Mouse (Mus musculus) c-Kit-positive CD71-positive TER-119-positive erythroid progenitor cells, embryonic 14.5 days (primary cell): Measurements from ENCODE around the gene Pkm.

ENCODE experiments used
- DNase-seq: peaks from one replicate; pipeline ENCODE4 v3.0.0-alpha.2; 2013; ENCODE audit warnings: low spot score

Pkm gene

DNA sequence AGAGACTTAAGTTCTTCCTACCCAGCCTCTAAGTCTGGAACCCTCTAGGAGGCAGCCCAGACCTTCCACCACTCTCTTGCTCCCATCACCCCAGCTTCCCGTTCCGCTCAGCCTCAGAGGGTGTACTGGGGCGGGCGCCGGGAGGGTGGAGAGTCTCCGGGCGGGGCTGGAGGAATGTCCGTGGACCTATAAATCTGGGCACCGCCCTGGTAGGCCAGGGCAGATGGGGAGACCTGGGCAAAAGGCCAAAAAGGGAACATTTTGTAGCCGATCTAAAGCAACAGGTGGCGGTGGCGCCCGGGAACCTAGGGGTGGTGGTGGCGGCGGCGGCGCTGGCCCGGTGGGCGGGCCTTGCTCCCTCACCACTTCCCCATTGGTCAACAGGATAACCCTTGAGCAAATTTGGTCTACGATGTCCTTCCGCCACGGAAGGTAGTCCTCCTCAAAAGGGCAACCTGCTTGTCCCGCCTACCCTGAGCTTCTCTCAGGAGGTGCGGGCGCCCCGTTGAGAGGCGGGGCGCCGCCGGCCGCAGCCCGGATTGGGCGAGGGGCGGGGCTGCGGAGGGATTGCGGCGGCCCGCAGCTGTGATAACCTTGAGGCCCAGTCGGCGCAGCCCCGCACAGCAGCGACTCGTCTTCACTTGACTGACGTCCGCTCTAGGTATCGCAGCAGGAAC is at the start of gene Pkm:
Pkm (plus strand) TSS at position 411 of the 677 bp plus-strand sequence.
- peak; percentile 74 for DNase-seq

DNA sequence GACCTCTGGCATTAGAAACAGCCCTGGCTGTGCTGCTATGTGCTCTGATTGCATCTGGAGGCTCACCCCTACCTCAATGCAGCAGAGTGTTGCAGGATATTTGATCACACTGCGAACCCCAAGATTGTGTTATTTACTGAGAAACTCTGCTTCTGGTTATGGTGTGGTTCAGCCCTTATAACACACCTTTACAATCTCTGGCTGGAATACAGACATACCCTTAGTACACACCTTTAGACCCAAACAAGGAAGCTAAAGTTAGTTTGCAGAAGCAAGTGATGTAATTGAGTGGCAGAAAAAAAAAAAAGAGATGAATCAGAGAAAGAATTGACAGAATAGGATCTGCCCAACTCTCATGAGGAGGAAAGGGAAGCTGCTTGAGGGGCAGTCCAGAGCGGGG is 45.2 kb upstream of the Pkm start:
- DNase-seq, result no peak

DNA sequence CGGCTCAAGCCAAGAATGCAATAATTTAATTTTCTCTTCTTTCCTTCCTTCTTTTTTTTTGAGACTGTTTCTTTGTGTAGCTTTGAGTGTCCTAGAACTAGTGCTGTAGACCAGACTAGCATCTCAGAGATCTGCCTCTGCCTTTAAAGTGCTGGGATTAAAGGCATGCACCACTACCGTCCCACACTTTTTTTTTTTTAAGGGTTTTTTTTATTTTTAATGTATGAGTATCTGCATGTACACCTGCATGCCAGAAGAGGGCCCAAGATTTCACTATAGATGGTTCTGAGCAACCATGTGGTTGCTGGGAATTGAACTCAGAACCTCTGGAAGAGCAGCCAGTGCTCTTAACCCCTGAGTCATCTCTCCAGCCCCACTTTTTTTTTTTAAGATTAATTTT is 40.4 kb upstream of the Pkm start:
- no peak for DNase-seq

DNA sequence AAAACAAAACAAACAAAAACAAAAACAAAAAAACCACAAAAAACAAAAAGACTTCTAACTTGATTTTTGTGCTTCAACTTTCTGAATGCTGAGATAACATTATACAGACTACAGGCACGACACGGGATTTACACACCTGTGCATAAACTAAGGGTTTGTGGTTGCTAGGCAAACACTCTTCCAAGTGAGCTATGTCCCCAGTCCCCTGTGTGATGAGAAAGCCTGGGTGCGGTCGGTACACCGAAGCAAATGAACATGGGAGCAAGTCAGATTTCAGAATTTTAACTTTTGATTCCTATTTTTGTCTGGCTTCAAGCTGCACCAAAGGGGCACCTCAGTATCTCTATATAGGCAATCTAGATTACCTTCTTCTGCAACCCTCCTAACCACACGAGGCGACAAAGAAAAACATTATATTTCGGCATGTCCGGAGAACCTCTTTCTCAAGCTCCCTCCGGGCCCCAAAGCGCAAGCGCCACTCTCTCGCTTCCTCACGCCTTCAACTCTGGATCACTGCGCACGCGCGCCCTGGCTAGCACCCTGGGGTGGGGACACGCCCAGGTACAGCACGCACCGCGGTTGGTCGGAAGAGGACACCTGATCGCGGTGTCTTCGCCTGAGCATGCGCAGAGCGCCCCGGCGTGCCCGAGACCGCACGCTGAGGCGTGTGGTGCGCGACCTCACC is 39.4 kb upstream of the Pkm start, which contains the start of gene Parp6:
Parp6 (plus strand) TSS at position 663 of the 685 bp plus-strand sequence.
- peak; percentile 99 for DNase-seq

DNA sequence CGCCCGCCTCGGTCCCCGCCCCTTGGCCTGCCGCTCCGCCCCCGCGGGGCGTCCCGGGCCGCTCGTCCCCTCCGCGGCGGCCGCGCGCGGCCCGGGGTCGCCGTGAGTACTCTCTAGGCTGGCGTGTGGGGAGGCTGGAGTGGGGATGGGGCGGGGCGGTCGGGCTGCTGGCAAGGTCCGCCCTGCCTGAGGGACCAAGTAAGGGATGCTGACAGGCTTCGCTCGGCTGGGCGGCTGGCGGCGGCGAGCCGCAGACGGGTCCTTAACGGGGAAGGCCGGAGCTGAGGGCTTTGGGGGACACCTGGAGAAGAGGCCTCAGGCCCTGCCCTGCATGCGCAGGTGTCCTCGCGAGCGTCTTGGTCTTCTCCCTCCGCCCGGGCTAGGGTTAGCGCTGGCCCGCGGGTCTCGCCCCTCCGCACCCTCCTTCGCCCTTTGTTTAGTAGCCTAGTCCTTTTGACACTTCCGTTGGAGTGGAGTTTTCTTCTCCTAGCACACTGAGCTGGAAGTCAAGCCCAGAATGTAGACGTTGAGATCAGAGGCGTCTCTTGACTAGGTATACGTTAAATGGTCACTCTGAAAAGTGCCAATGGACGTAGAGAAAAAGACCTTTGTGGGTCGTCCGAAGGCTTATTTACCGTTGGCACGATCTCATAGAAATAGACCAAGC is 38.7 kb upstream of the Pkm start:
- peak; percentile 33 for DNase-seq

DNA sequence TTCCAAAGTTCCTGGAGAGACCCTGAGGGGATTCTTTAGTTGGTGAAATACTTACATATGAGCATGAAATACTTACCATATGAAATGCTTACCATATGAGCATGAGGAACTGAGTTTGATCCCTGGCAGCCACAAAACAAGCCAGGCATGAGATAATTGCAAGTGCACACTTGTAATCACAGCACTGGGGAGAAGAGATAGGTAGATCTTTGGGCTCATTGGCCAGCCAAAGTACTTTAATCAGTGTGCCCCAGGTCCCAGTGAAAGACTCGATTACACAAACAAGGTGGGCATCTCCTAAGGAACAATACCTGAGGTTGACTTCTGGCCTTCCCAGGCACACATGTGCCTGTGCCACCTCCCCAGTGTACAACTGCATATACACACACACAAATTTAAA is 17.8 kb upstream of the Pkm start:
- no peak for DNase-seq

DNA sequence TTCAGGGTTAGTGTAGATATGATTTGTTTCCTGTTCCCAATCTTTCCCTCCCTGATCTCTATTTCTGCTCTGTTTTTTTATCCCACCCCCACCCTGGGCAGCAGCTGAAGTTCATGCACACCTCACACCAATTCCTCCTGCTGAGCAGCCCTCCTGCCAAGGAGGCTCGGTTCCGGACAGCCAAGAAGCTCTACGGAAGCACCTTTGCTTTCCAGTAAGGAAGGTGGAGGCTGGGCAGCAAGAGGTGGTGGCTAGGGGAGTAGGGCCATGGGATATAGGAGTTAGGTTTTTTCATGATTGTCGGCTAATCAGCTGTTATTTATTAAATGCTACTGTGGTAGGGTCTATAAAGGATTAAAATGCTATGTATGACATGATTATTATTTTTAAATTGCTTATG is 16.2 kb upstream of the Pkm start:
- DNase-seq, result no peak

DNA sequence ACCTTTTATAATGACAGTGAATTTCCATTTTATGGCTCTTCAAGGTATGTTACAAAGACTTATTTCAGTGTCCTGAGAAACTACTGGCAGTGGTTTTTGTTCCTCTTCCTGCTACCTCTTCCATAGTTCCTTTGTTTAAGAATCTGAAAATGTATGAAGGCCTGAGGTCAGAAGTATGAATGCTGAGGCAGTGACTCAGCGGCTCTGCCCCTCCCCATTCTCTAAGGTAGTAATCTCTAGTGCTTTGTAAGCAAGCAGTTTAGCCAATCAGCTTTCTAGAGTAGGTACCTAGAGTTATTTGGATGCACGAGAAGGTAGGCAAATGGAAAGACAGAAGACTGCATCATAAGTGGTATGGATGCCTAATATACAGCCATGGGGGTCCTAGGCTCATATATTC is 14.8 kb upstream of the Pkm start:
- no peak for DNase-seq

DNA sequence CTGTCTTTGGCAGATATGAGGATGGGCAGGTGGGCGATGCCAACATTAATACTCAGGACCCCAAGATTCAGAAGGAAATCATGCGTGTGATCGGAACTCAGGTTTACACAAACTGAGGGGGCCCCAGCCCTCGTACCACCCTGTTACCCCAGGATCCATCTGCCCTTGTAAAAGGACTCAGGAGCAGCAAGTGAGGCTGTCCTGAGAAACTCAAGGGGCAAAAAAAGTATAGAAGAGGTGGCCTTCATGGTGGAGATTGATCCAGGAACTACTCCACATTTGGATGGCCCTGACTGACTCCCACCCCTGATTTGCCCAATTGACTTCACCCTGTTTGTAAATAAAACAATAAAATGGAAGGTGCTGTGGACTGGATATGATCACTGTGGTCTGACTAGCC is 6.3 kb upstream of the Pkm start:
- no peak for DNase-seq

DNA sequence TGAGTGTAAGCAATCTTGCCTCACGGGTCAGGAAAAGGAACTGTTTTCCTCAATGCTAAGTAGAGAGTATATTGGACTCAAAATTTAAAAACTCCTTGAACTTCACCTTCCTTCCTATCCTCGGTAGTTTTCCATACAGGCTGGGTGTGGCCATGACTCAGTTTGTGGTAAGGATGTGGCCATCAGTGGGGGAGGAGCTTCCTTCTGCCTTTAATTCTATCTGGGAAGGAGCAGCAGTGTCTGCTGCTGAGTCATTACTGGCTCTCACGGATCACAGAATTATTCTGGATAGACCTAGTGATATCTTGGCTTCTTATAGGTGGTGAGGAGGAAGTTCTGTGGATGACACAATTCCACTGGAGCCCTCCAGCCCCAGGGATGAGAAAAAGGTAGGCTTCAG is 2.8 kb upstream of the Pkm start:
- DNase-seq, result peak; percentile 51

DNA sequence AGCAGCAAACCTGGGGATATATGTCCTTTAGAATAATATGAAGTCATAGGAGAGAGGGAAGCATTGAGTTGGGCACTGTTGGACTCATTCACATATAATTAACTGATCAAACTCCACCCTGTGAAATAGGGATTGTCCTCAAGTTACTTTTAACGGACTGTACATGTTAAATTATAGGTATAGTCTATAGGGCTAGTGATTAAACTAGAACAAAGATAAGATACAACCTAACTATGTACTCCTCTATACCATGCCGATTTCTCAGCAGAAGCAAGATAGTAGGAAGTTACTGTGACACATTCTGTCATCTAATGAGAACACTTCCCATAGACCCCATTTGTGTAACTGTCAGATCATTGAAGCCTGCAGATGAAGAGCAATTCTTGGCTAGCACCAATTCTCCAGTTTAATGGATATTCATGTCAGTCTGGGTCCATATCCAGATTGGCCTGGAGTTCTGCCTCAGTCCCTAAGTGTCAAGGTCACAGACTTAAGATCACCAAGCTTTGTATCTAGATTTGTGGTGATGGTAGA is 1.7 kb upstream of the Pkm start:
- DNase-seq, result no peak

DNA sequence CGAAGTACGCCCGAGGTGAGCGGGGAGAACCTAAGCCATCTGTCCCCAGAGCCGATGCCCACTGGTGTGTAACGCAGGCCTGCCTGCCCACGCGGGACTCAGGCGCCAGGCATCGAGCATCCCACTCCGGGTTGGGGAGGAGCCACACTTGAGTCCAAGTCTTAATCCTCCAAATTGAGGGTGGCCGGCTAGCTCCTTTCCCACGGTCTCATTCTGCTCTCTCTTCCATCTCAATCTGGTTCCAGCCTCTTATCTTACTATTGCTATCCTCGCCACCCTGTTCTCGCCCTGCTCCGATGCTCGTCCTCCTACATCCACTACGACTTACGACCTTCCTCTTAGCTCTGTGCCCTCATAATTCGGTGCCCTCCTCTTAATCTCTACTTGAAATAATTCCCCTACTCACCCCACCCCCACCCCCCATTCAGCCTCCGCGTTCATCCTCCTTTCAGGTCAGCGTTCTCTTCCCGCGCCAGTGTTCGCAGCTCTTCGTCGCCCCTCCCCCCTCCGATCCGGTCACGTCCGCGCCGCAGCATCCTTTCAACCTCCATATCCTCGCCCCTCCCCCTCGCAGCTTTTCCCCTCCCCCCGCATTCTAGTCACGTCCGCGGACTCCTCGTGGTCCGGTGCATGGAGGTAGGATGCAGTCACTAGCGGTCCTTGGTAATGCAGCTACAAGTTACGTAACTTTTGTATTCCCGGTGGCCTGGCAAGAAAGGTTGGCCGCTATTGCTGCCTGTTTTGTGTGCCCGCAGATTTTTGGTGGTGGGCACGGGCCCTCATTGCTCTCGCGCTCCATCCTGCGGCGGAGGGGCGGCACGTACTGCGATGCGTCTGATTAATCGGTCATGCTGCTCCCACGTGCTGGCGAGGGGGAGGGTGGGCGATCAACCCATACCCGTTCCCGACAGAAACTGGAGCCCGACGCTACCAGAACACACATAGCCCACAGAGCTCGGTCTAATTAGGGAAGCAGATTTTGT is 758 bp downstream of the Pkm start:
- DNase-seq, result no peak

DNA sequence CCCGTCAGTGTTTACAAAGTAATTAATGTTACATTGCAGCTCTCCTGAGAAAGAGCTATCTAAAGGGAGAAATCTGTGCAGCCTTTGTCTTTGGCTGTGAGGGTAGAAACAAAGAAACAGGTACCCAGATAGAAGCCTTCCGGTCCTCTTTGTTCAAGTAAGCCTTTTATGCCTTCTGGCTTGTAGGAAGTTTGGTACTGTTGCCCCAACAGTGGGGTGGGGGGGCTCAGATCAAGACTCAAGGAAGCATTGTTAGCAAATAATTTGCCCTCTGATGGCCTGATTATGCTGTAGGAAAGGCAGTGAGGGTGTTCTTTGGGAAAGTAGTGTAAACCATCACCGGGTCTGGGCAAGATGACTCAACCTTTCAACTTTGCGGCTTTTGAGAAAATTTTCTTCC is 2.0 kb downstream of the Pkm start:
- no peak for DNase-seq

DNA sequence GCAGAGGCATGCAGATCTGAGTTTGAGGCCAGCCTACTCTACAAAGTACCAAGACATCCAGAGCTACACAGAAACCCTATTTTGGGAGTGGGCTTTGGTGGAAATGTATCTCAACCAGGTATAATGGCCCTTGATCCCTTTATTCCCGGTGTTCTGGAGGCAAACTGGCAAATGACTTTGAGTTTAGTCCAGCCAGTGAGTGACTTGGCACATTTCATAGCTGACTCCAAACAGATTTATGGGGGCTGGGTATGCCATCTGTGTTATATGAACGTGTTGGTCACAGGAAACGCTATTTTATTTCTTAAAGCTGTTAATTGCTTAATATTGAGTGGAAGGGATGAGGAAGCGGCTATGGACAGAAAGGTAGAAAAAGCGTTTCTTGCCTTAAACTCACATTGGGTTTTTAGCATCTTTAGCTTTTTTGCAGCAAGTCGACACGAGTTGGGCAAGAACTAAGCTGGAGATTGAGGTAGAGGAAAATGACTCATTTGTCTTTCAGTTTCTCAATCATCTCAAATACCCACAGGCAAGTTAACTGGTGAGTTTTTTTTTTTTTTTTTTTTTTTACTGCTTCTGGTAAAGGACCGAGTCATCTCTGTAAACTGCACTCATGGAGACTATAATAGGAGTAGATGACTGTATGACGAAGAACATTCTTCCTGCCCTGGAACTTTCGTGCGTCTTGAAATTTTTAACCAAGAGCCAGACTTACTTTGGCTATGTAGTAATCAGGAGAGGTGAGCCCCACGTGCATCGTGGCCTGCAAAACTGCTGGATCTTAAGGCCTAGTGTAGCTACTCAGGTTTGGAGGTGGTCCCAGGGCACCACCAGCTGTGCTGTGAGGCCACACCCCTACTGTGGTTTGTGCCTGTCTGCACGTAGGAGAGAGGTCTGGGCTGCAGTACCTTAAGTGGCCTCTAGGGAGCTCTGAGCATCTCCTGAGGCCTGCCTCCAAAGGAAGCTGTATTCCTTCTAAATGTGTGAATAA is 3.2 kb downstream of the Pkm start:
- peak; percentile 79 for DNase-seq

DNA sequence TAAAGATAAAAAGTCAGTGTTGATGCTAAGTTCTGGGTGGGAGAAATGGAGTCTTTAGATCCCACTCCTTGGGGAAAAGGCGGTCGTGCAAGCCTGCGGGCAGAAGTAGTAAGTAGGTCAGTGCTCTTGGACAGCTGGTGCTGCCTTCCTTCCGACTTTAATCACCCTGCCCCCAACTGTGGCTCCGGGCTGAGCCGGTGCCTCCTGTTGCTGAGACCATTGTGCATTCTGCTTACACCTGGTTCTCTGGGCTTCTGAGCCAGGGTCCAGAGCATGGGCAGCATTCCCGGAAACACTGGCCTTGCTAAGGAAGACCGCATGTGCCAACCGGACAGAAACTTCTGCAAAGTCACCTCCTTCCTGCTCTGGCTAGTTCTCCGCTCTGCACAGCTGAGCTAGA is 4.3 kb downstream of the Pkm start:
- no peak for DNase-seq

DNA sequence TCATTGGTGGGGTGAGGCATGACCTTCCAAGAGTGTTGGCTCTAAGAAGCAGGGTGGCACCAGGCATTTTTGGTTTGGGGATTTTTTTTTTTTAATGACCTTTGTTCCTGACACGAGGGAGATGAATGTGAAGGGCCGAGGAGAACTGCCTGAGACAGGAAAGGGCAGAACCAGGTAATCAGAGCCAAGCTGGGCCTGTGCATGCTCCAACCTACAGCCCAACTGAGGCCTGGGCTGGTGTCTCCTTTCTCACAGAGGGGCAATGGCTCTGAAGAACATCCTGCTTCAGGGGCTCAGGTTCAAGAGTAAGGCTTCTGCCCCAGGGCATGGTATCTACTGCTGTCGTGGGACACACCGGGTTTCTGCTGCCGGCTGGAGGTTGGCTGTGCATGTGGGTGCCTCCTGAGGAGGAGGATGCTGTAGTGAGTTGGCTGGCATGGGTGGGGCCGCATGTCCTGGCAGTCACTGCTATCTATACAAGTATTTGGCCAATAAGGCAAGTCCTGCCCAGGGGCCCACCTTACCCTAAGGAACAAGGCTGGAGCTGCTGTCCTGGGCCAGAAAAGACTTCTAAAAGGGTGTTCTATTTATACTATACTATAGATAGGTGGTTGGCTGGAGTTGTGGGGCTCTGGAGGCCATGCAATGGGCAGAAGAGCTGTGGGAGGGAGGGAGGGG is 5.3 kb downstream of the Pkm start:
- no peak for DNase-seq

DNA sequence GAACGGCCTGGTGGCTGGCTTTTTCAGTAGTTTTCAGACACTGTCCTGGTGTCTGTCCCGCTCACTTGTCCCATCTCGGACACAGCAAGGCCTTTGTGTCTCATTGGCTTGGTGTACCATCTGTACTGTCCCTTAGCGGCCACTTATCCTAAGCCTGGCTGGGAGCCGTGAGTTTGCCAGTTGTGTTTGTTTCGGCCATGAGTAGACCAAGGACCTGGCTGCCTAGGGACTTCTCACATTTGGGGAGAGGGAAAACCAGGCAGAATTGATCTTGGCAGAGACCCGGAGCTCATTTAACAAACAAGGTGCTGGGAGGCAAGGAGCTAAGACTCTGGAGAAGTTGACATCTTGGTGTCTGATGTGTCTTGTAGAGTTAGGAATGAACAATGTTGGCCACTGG is 7.1 kb downstream of the Pkm start:
- DNase-seq, result no peak

DNA sequence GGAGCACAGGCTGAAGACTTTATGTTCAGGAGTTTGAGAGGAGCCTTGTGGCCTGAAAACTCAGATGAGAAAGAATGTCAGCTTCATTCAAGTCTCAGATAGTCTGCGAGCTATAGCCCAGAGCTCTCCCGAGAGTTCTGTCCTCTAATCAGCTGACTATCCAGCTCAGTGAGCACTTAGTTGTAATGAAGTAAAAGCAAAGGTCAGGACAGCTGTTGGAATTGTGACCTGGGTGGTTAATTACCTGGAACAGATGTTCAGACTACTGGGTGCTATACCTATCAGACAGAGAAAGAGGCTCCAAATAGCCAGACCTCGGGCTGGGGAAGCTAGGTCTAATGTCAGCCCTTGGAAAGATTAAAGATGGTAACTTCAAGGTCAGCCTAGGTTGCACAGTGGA is 7.8 kb downstream of the Pkm start:
- no peak for DNase-seq

DNA sequence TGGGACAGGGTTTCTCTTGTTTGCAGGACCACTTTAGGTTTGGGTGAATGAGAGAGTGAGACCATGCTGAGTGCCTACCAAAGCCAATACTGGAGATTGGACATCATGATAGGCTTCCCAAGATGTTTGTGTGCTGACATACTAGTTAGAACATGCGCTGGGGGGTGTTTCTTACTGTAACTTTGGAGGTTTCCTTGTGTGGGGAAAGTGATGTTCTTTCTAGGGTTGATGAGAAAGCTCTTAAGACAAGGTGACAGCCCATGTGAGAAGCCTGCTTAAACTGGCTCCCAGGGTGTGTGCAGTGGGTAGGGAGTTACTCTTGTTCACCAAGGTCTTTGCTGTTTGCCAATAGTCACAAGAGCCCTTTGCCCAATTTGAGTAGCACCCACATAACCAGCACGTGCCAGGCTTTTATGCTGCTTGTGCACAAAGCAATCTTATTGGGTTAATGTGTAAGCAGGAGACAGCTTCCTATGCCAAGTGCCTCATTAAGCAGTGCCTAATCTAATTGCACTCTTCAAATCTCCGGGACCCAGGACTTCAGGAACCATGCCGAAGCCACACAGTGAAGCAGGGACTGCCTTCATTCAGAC is 8.6 kb downstream of the Pkm start:
- no peak for DNase-seq

DNA sequence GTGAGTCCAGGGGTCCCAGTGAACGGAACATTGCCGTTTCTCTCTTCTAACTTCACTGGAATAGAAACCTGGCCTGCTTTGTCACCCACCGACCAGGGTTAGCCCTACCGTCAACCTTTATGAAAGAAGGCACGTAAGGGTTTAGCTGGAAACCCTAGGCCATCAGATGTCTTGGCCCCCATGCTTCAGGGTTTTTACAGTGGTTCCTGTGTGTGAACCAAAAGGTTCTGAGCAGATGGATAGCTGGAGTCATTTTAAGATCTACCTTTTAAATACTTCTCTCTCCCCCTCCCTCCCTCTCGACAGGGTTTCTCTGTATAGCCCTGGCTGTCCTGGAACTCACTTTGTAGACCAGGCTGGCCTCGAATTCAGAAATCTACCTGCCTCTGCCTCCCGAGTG is 9.8 kb downstream of the Pkm start:
- DNase-seq, result no peak
